Mouse (Mus musculus) midbrain, embryonic 16.5 days (tissue): ENCODE measurements around the gene Iqch. TPM values are rescaled to one million over a fixed set of nuclear protein-coding genes. Genes with fewer than 3 reads are reported as not detected.

ENCODE experiments used
- ATAC-seq: fragments of 200-750 bp; cut with Nextera tagmentation; 2 replicates; pipeline ENCODE4 v1.8.0; 2017; ENCODE audit warnings: moderate TSS enrichment
- H3K27ac ChIP-seq: fragments of 300-500 bp; sonication (generic); 2 replicates; pipeline ENCODE4 v1.5.1; 2014; ENCODE audit warnings: mild to moderate bottlenecking, low read length, mixed read lengths
- H3K27me3 ChIP-seq: fragments of 300-500 bp; sonication (generic); 2 replicates; pipeline ENCODE4 v1.6.1; 2014; ENCODE audit warnings: low read depth, low read length, mixed read lengths; ENCODE audit not compliant: control insufficient read depth, insufficient read depth
- H3K36me3 ChIP-seq: fragments of 300-500 bp; sonication (generic); 2 replicates; pipeline ENCODE4 v1.6.1; 2014; ENCODE audit warnings: mild to moderate bottlenecking, low read length, moderate library complexity, mixed read lengths; ENCODE audit not compliant: control insufficient read depth, insufficient read depth
- H3K4me1 ChIP-seq: fragments of 300-500 bp; sonication (generic); 2 replicates; pipeline ENCODE4 v1.6.1; 2014; ENCODE audit warnings: mild to moderate bottlenecking, low read length, mixed read lengths; ENCODE audit not compliant: control insufficient read depth, insufficient read depth
- H3K4me2 ChIP-seq: fragments of 300-500 bp; sonication (generic); 2 replicates; pipeline ENCODE4 v1.6.1; 2014; ENCODE audit warnings: mild to moderate bottlenecking, low read length, mixed read lengths
- H3K4me3 ChIP-seq: fragments of 300-500 bp; sonication (generic); 2 replicates; pipeline ENCODE4 v1.5.1; 2014; ENCODE audit warnings: low read depth, mild to moderate bottlenecking, low read length, moderate library complexity, mixed read lengths
- H3K9ac ChIP-seq: fragments of 300-500 bp; sonication (generic); 2 replicates; pipeline ENCODE4 v1.6.1; 2014; ENCODE audit warnings: low read depth, low read length, mixed read lengths
- H3K9me3 ChIP-seq: fragments of 300-500 bp; sonication (generic); replicated peaks from 2 replicates; pipeline ENCODE4 v1.6.1; 2014; ENCODE audit warnings: mild to moderate bottlenecking, low read length, mixed read lengths; ENCODE audit not compliant: control insufficient read depth, poor library complexity, severe bottlenecking
- WGBS: fragments of 180-500 bp; shearing (Covaris S2); extraction: QIAGEN DNeasy Blood & Tissue Kit; methylation state at CpG from one replicate; pipeline ENCODE4 v1.1.7; 2014; 5-methylcytosine and 5-hydroxymethylcytosine counted together
- polyA plus RNA-seq: library from polyadenylated mRNA; unstranded; fragments of >200 nt; fragmentation: Nextera tagmentation; extraction: Ambion mirVana; gene quantifications from 2 replicates; pipeline ENCODE4 v1.2.1, GENCODE M21; 2015

The Iqch gene
- polyA plus RNA-seq, 1 experiment from 2014 or later = 0.15 TPM

- no peak for ATAC-seq
- Histone ChIP-seq H3K36me3 (no peaks in the 10 kb centered on the region), H3K27ac (no peak overlapping the region), H3K4me1 (no peaks in the 10 kb centered on the region), H3K4me2 (no peak overlapping the region), H3K27me3 (no peaks in the 10 kb centered on the region), H3K9ac (no peak overlapping the region), H3K9me3 (no peaks in the 10 kb centered on the region), H3K4me3 (no peak overlapping the region)
- WGBS = 64% methylated on average over 2 of the region's 2 CpGs
Observed at GRCm38 (mm10) chr9:63462296-63462695, 140.0 kb downstream of the Iqch start.

DNA sequence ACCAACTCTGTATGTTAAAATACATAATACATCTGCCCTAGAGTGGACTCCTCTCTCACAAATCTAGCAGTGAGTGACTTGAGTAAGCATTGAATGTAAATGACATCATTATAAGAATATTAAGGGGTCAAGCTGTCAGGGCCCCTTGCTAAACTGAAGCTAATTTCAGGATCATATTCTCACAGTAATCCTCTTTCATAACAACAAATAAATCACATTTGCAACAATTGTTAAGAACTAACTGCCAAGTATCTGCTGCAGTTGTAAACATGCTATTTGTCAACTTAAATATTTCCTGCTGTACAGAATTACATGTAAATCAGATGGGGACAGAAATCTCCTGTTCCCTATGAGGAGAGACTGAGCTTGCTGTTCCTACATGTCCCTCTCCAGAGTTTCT is 145.9 kb downstream of the Iqch start:
- no peaks in the 10 kb centered on the region for H3K4me1 ChIP-seq
- no peak overlapping the region for H3K27ac ChIP-seq
- no peaks in the 10 kb centered on the region for H3K9me3 ChIP-seq
- H3K4me3 ChIP-seq = no peak overlapping the region
- H3K9ac ChIP-seq = no peak overlapping the region
- H3K27me3 ChIP-seq = no peaks in the 10 kb centered on the region
- no peak overlapping the region for H3K4me2 ChIP-seq
- no peak for ATAC-seq
- no peaks in the 10 kb centered on the region for H3K36me3 ChIP-seq

GRCm38 (mm10) chr9:63454341-63454740 is 148.0 kb downstream of the Iqch start:
- no peak overlapping the region for H3K27ac ChIP-seq
- 81% methylated on average over 5 of the region's 5 CpGs for WGBS
- H3K4me3 ChIP-seq = no peak overlapping the region
- ATAC-seq = no peak
- H3K9ac ChIP-seq = no peak overlapping the region
- H3K9me3 ChIP-seq = no peaks in the 10 kb centered on the region
- H3K27me3 ChIP-seq = no peaks in the 10 kb centered on the region
- H3K36me3 ChIP-seq = no peaks in the 10 kb centered on the region
- H3K4me2 ChIP-seq = no peak overlapping the region
- H3K4me1 ChIP-seq = no peaks in the 10 kb centered on the region

- Histone ChIP-seq H3K27me3 (no peaks in the 10 kb centered on the region), H3K36me3 (no peaks in the 10 kb centered on the region), H3K9ac (no peak overlapping the region), H3K4me2 (no peak overlapping the region), H3K4me3 (no peak overlapping the region), H3K9me3 (no peaks in the 10 kb centered on the region), H3K4me1 (no peaks in the 10 kb centered on the region), H3K27ac (no peak overlapping the region)
- ATAC-seq = no peak
- WGBS = 54% methylated on average over 4 of the region's 4 CpGs
Observed at GRCm38 (mm10) chr9:63450531-63451030, 151.7 kb downstream of the Iqch start.

DNA sequence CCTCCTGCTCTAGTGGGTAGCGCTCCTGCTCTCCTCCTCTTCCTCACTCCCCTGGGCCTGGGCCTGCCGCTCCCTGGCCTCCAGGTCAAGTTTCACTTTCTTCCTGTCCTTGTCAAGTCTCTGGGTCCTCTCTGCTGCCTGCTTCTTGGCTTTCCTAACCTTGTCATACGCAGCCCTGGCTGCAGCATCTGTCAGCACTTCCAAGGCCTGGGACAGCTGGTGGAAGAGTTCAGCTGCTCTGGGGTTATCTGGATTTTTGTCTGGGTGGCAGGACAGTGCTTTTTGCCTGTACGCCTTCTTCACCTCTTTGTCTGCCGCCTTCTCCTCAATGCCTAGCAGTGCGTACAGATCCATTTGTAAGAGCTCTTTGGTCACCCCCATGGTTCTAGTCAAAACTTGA is 158.6 kb downstream of the Iqch start:
- 81% methylated on average over 6 of the region's 6 CpGs for WGBS
- ATAC-seq = no peak
- Histone ChIP-seq H3K9ac (no peak overlapping the region), H3K4me2 (no peak overlapping the region), H3K27me3 (no peaks in the 10 kb centered on the region), H3K27ac (no peak overlapping the region), H3K9me3 (no peaks in the 10 kb centered on the region), H3K4me1 (no peaks in the 10 kb centered on the region), H3K36me3 (no peaks in the 10 kb centered on the region), H3K4me3 (no peak overlapping the region)

DNA sequence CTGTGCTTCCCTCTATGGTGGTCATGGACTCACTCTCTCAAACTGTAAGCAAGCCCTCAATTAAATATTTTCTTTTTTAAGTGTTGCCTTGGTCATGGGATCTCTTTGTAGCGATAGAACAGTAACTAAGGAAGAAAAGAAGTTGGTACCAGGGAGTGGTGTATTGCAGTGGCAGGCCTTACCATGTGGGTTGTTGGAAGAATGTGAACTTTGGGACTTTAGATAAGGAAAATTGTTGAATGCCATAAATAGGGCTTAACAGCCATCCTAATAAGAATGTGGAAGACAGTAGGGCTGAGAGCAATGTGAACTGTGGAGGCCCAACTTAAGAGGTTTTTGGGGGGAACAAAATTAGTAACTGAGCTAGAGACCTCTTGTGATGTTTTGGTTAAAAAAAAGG is 171.6 kb downstream of the Iqch start:
- H3K4me3 ChIP-seq = no peak overlapping the region
- 77% methylated on average over 1 of the region's 1 CpGs for WGBS

GRCm38 (mm10) chr9:63421096-63421736 is 181.1 kb downstream of the Iqch start:
- Histone ChIP-seq H3K4me3 (no peak overlapping the region), H3K4me1 (peaks cover 2% of the 10 kb centered on the region; the same call in 1 of the 2 replicates), H3K9me3 (no peaks in the 10 kb centered on the region), H3K4me2 (no peak overlapping the region), H3K27me3 (no peaks in the 10 kb centered on the region), H3K9ac (no peak overlapping the region), H3K27ac (no peak overlapping the region), H3K36me3 (no peaks in the 10 kb centered on the region)
- no peak for ATAC-seq
- 71% methylated on average over 9 of the region's 9 CpGs for WGBS

More for the DNA sequence above, 171.6 kb downstream of the Iqch start:
- no peak for ATAC-seq
- no peak overlapping the region for H3K9ac ChIP-seq
- H3K9me3 ChIP-seq = no peaks in the 10 kb centered on the region
- no peaks in the 10 kb centered on the region for H3K27me3 ChIP-seq
- no peaks in the 10 kb centered on the region for H3K4me1 ChIP-seq
- no peak overlapping the region for H3K4me2 ChIP-seq
- H3K36me3 ChIP-seq = no peaks in the 10 kb centered on the region
- H3K27ac ChIP-seq = no peak overlapping the region

DNA sequence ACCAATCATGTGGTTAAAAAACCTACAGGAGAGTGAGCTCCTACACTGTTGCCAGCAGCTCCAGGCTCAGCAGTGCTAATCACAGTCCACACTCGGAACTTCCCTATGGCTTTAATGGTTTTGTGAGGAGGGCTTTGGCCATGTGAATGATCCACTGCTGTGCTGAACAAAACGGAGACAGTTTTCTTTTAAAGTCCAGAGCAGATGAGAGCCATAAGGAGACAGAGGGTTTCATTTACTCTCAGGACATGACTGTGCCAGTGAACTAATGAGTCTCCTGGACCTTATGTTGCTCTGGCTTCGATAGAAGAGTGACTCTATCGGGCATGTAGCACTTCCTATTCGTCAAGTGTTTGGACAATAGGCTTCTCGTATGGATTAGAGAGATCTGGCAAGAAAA is 181.9 kb downstream of the Iqch start:
- no peaks in the 10 kb centered on the region for H3K9me3 ChIP-seq
- no peak overlapping the region for H3K4me3 ChIP-seq
- H3K27ac ChIP-seq = no peak overlapping the region
- H3K4me1 ChIP-seq = peaks cover 2% of the 10 kb centered on the region; the same call in 1 of the 2 replicates
- 12% methylated on average over 6 of the region's 6 CpGs for WGBS
- H3K4me2 ChIP-seq = no peak overlapping the region
- ATAC-seq = no peak
- H3K27me3 ChIP-seq = no peaks in the 10 kb centered on the region
- no peaks in the 10 kb centered on the region for H3K36me3 ChIP-seq
- H3K9ac ChIP-seq = no peak overlapping the region

DNA sequence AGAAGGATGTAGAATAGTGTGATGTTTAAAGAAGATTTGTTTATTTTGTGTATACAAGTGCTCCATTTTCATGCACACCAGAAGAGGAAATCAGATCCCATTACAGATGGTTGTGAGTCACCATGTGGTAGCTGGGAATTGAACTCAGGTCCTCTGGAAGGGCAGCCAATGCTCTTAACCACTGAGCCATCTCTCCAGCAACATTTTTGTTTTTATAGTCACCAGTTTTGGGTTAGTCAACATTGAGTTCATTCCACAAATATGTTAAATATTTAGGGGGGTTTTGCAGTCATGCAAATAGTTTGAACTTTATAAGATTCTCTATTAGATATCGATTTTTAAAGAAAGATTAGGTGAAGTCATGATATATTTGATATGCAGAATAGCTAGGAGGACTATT is 202.1 kb downstream of the Iqch start:
- no peak overlapping the region for H3K27ac ChIP-seq
- no peaks in the 10 kb centered on the region for H3K36me3 ChIP-seq
- no peaks in the 10 kb centered on the region for H3K27me3 ChIP-seq
- H3K4me3 ChIP-seq = no peak overlapping the region
- H3K4me1 ChIP-seq = peaks cover 13% of the 10 kb centered on the region
- WGBS = 83% methylated on average over 1 of the region's 1 CpGs
- no peak for ATAC-seq
- no peak overlapping the region for H3K9ac ChIP-seq
- no peaks in the 10 kb centered on the region for H3K9me3 ChIP-seq
- no peak overlapping the region for H3K4me2 ChIP-seq
